Mouse (Mus musculus) embryonic facial prominence, embryonic 10.5 days (tissue): ENCODE measurements around the gene Pip4k2b. TPM values are rescaled to one million over a fixed set of nuclear protein-coding genes. Genes with fewer than 3 reads are reported as not detected.

Experiments
- DNase-seq: peaks from one replicate; pipeline ENCODE4 v3.0.0-alpha.2; 2017; ENCODE audit warnings: low spot score
- H3K27ac ChIP-seq: fragments of 300-500 bp; sonication (generic); replicated peaks from 2 replicates; pipeline ENCODE4 v1.5.1; 2016; ENCODE audit warnings: mild to moderate bottlenecking
- H3K27me3 ChIP-seq: fragments of 300-500 bp; sonication (generic); replicated peaks from 2 replicates; pipeline ENCODE4 v1.6.1; 2016; ENCODE audit warnings: low read depth, mild to moderate bottlenecking; ENCODE audit not compliant: poor library complexity, severe bottlenecking
- H3K36me3 ChIP-seq: fragments of 300-500 bp; sonication (generic); replicated peaks from 2 replicates; pipeline ENCODE4 v1.6.1; 2016; ENCODE audit warnings: mild to moderate bottlenecking, moderate library complexity
- H3K4me1 ChIP-seq: fragments of 300-500 bp; sonication (generic); 2 replicates; pipeline ENCODE4 v1.6.1; 2016
- H3K4me3 ChIP-seq: fragments of 300-500 bp; sonication (generic); 2 replicates; pipeline ENCODE4 v1.5.1; 2016; ENCODE audit warnings: mild to moderate bottlenecking, moderate library complexity
- H3K9me3 ChIP-seq: fragments of 300-500 bp; sonication (generic); 2 replicates; pipeline ENCODE4 v1.6.1; 2016; ENCODE audit warnings: mild to moderate bottlenecking
- WGBS: fragments of 180-500 bp; shearing (Covaris S2); methylation state at CpG from one replicate; pipeline ENCODE4 v1.1.7; 2016; 5-methylcytosine and 5-hydroxymethylcytosine counted together
- polyA plus RNA-seq: library from polyadenylated mRNA; unstranded; fragments of >200 nt; fragmentation: Nextera tagmentation; extraction: Ambion mirVana; gene quantifications from 2 replicates; pipeline ENCODE4 v1.2.1, GENCODE M21; 2016

Pip4k2b gene
- polyA plus RNA-seq, 1 experiment from 2014 or later, result 2.1 TPM

DNA sequence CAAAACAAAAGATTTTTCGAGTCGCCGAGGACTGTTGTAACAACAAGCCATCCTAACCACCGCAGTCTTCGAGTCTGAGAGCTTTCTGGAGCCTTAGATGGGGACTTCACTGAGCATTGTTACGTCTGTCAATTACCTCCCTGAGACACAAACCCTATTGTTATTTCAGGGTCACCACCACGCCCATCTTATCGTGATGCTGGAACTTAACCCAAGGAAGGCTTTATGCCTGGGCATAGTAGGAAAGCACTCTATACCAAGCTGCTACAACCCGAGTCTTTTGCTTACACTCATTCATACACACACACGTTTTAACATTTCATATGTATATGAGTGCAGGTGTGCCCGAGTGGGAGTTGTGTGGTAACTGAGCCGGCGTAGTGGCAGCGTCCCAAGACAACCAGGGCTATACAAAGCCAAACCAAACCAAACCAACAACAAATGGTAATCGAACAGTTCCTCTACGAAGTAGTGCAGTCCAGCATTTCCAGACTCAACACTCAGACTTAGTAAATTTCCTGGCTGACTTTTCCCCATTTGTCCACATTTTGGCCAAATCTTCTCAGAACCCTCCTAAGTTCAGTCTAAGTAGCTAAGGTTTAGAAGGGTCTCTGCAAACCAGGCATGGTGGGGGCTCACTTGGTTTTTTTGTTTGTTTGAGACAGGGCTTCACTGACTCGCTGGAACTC lies 31.4 kb upstream of the Pip4k2b start, which contains the start of gene 1700001P01Rik:
TSS of gene 1700001P01Rik (minus strand) at position 111 of the 689 bp plus-strand sequence.
- 47% methylated on average over 17 of the region's 17 CpGs for WGBS
- H3K27me3 ChIP-seq, result no peaks in the 10 kb centered on the region
- peak within 1 kb of the TSS; percentile 26; the same call in 1 of the 2 replicates for H3K27ac ChIP-seq
- H3K4me1 ChIP-seq, result peaks cover 24% of the 10 kb centered on the region
- H3K4me3 ChIP-seq, result peak within 1 kb of the TSS; percentile 14; the same call in 1 of the 2 replicates
- H3K9me3 ChIP-seq, result no peaks in the 10 kb centered on the region
- DNase-seq, result peak; percentile 12
- H3K36me3 ChIP-seq, result peaks cover 67% of the 10 kb centered on the region

DNA sequence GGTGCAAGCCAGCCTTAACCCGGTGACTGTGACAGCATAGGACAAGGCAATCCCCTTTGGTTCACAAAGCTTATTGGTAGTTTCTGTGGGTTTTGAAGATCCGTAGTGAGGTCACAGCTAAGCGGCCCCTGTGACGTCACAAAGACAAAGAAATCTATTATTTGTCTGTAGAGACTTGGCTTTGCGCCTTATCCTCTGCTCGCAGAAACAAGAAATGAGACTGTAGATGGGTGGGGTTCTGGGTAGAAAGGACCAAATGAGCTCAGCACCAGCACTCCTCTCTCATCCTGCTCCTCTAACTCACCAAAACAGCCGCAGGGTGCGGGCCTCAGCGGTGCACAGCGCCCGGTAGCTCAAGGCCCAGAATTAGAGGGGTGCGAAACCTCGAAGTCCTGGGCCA lies 30.7 kb upstream of the Pip4k2b start:
- H3K27me3 ChIP-seq, result no peaks in the 10 kb centered on the region
- H3K36me3 ChIP-seq, result peaks cover 59% of the 10 kb centered on the region
- 74% methylated on average over 13 of the region's 13 CpGs for WGBS
- H3K4me1 ChIP-seq, result peaks cover 16% of the 10 kb centered on the region
- no peaks in the 10 kb centered on the region for H3K9me3 ChIP-seq
- no peak for DNase-seq
- 0 out of 2 replicates have a peak overlapping the region, but pooled peaks have one; percentile 14 for H3K4me3 ChIP-seq
- H3K27ac ChIP-seq, result 0 out of 2 replicates have a peak overlapping the region, but pooled peaks have one; percentile 26

DNA sequence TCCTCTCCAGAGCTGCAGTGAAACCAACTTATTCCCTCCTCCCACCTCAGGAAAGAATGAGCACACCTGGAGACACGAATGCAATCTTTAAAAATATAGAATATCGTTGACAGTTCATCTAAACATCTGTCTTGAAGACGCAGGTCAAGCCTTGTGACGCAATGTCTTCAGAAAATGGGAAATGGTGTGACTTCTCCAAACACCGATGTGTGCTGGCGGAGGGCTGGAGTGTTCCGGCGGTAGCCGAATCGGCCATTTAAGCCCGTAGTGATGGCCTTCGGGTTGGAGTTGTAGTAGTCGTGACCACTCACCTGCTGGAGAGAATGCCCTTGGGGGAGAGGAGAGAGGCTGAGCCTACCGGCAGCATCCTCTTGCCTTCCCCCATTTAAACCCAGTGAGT lies 26.9 kb upstream of the Pip4k2b start:
- Histone ChIP-seq H3K4me3 (no peak overlapping the region), H3K4me1 (no peaks in the 10 kb centered on the region; the same call in 1 of the 2 replicates), H3K9me3 (no peaks in the 10 kb centered on the region), H3K27ac (no peak overlapping the region), H3K36me3 (peaks cover 22% of the 10 kb centered on the region), H3K27me3 (no peaks in the 10 kb centered on the region)
- WGBS, result 83% methylated on average over 14 of the region's 14 CpGs
- DNase-seq, result no peak

DNA sequence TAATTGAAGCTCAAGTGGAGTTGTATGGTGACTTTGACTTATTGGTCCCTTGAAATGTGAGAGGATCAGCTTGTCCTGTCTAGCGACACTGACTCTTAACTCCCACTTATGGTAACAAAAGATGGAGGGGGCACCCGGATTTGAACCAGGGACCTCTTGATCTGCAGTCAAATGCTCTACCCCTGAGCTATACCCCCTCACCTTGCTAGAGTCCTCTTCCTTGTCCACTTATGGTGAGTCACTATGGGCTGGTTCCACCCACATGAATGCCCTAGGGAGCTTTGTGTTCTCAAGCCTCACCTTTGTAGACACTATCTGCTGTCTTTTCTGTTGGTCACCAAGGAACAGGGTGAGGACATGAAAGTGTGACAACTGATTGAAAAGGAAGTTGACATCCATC lies 25.2 kb upstream of the Pip4k2b start:
- no peak for DNase-seq

DNA sequence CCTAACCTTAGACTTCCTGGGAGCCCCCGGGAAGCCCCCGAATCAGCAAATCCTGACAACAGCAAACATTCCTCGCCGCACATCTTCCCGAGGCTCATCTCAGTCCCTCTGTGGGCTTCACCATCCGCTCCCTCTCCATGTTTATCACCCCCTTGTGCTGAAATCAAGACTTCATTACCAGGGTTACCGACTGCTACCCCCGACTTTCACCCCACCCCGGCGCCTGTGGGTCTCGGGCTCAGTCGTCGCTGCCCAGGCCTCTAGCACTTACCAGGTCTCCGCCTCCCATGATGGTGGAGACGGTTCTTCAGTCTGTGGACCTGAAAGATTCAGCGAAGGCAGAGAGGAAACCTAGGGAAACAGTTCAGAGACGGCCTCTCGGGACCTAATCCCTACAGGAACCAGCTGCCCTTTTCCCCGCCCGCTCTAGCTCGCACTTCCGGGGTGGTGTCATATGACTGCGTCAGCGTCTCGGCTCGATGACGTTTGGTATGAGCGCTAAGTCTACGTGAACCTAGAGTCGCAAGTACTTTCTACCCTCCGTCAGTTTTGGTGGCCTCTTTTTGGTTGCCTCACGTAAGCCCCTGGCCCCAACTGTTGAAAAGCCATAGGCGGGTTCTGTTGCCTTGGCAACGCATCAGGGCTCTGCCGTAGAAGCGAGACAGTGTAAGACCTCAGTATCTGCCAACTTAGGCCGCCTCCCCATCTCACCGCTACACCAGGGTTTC lies 21.8 kb upstream of the Pip4k2b start, which contains the start of gene Cwc25:
TSS of gene Cwc25 (minus strand) at position 403 of the 728 bp plus-strand sequence.
- peak; percentile 93 for DNase-seq
- H3K4me1 ChIP-seq, result peaks cover 13% of the 10 kb centered on the region
- H3K27me3 ChIP-seq, result no peaks in the 10 kb centered on the region
- H3K36me3 ChIP-seq, result peaks cover 32% of the 10 kb centered on the region
- no peaks in the 10 kb centered on the region for H3K9me3 ChIP-seq
- peak within 1 kb of the TSS; percentile 85 for H3K27ac ChIP-seq
- peak within 1 kb of the TSS; percentile 77 for H3K4me3 ChIP-seq
- 1% methylated on average over 38 of the region's 38 CpGs for WGBS

More for the DNA sequence above, 25.2 kb upstream of the Pip4k2b start:
- H3K4me1 ChIP-seq, result peaks cover 13% of the 10 kb centered on the region
- H3K9me3 ChIP-seq, result no peaks in the 10 kb centered on the region
- H3K27me3 ChIP-seq, result no peaks in the 10 kb centered on the region
- H3K36me3 ChIP-seq, result peaks cover 4% of the 10 kb centered on the region; the same call in 1 of the 2 replicates
- no peak overlapping the region for H3K4me3 ChIP-seq
- WGBS, result 39% methylated on average over 2 of the region's 2 CpGs
- no peak overlapping the region for H3K27ac ChIP-seq

DNA sequence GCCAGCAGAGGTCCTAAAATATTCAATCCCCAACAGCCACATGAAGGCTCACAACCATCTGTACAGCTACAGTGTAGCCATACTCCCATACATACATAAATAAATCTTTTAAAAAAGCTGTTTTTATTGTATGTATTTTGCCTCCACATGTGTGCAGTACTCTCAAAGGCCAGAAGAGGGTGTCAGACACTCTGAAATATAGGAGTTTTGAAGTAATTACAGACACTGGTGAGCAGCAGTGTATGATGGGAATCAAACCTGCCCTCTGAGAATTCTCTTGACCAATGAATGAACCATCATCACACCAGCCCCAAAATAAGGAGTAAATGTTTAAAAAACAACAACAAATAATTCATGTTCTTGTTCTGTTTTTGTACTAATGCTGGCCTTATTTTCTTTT lies 17.1 kb upstream of the Pip4k2b start:
- Histone ChIP-seq H3K36me3 (peaks cover 78% of the 10 kb centered on the region), H3K4me3 (no peak overlapping the region), H3K27me3 (no peaks in the 10 kb centered on the region), H3K9me3 (no peaks in the 10 kb centered on the region), H3K27ac (no peak overlapping the region), H3K4me1 (peaks cover 13% of the 10 kb centered on the region)
- DNase-seq, result no peak

DNA sequence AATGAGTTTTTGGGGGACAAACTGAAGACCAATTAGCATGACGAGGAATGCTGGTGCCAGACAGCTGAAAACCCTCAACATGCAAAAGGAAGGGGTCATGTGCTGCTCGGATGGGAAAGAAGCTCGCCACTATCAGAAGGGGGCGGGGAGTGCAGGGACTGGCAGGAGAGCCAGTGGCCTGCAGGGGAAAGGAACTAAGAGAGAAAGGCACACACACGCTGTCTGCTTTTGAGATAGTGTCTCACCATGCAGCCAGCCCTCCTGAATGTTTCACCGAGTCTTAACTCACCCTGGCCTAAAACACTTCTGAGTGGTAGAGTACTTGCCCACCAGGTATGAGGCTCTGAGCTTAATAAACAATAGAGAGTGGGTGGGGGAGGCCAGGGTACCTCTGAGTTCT lies 14.4 kb upstream of the Pip4k2b start:
- Histone ChIP-seq H3K4me3 (no peak overlapping the region), H3K36me3 (peaks cover 98% of the 10 kb centered on the region)
- WGBS, result 89% methylated on average over 6 of the region's 6 CpGs

DNA sequence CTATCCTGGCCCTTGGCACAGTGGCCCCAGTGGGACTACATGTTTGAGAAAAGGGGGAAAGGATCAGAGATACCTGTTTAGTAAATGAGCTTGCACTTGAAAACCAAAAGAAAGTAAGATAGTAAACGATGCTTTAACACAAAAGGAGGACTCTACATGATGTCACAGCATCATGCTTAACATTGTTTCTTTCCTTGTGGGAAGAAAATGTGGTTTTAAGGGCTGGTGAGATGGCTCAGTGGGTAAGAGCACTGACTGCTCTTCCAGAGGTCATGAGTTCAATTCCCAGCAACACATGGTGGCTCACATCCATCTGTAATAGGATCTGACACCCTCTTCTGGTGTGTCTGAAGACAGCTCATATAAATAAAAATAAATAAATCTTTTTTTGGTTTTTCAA lies 13.6 kb upstream of the Pip4k2b start:
- peaks cover 98% of the 10 kb centered on the region for H3K36me3 ChIP-seq

More for the DNA sequence above, 14.4 kb upstream of the Pip4k2b start:
- no peaks in the 10 kb centered on the region for H3K27me3 ChIP-seq
- no peak for DNase-seq
- H3K27ac ChIP-seq, result no peak overlapping the region
- H3K9me3 ChIP-seq, result no peaks in the 10 kb centered on the region
- H3K4me1 ChIP-seq, result no peaks in the 10 kb centered on the region

DNA sequence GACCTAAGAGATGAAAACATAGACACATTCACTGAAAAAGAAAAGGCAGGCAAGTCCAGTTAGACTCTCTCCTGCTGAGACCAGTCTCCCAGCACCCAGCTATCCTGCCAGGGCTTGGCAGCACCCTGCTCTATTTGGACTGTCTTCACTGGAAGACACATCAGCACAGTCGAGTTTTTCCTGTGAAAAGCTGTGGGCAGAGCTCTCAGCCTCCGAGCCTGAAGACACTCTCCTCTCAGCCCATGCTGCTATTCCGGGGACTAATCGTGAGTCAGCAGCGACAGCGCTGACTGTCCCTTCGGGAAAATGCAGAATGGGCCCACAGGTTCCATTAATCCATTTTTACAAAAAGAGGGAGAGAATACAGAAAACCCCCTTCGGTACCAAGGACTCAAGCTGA lies 8.8 kb upstream of the Pip4k2b start:
- Histone ChIP-seq H3K4me1 (no peaks in the 10 kb centered on the region), H3K9me3 (peaks cover 7% of the 10 kb centered on the region; the same call in 1 of the 2 replicates), H3K27me3 (no peaks in the 10 kb centered on the region), H3K36me3 (peaks cover 97% of the 10 kb centered on the region), H3K4me3 (no peak overlapping the region), H3K27ac (no peak overlapping the region)
- no peak for DNase-seq
- 95% methylated on average over 8 of the region's 8 CpGs for WGBS

More for the DNA sequence above, 13.6 kb upstream of the Pip4k2b start:
- Histone ChIP-seq H3K4me3 (no peak overlapping the region), H3K4me1 (no peaks in the 10 kb centered on the region), H3K27me3 (no peaks in the 10 kb centered on the region), H3K9me3 (no peaks in the 10 kb centered on the region), H3K27ac (no peak overlapping the region)
- 97% methylated on average over 1 of the region's 1 CpGs for WGBS
- no peak for DNase-seq

DNA sequence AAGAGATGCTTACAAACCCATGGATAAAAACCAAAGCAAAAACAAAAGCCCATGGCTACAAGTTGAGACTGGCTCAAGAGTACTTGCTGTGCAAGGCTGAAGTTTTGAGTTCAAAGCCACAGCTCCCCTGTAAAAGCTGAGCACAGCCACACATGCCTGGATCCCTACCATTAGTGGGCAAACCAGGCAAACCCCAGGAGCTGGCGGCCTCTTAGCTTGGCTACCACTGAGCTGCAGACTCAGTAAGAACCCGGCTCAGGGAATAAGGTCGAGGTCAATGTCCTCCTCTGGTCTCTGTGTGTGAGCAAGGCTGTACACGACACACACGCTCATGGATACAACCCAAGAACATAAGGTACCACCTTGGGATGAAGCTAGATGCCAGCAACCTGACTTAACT lies 4.0 kb upstream of the Pip4k2b start:
- peaks cover 74% of the 10 kb centered on the region for H3K36me3 ChIP-seq
- no peak for DNase-seq
- H3K27me3 ChIP-seq, result no peaks in the 10 kb centered on the region

DNA sequence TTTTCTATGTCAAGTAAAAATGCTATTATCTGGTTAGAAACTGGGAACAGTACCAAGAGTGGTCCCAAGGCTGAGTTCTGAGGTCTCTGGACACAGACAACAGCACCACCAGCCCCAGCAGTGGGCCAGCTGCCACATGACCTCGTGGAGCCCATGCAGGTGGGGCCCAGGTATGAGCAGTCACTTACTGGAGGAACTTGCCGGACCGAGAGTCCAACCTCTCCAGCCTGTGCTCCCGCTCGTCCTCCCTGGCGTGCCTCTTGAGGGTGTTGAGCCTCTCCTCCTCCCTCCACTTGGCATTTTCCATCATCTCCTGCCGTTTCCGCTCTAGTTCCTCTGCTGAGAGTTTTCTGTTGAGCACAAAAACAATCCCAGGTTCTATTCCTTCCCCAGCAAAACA lies 3.3 kb upstream of the Pip4k2b start:
- H3K4me1 ChIP-seq, result peaks cover 21% of the 10 kb centered on the region
- H3K27ac ChIP-seq, result no peak overlapping the region
- DNase-seq, result no peak
- H3K4me3 ChIP-seq, result no peak overlapping the region
- 95% methylated on average over 8 of the region's 8 CpGs for WGBS
- peaks cover 67% of the 10 kb centered on the region for H3K36me3 ChIP-seq
- H3K9me3 ChIP-seq, result peaks cover 7% of the 10 kb centered on the region; the same call in 1 of the 2 replicates
- no peaks in the 10 kb centered on the region for H3K27me3 ChIP-seq

More for the DNA sequence above, 4.0 kb upstream of the Pip4k2b start:
- Histone ChIP-seq H3K9me3 (peaks cover 7% of the 10 kb centered on the region; the same call in 1 of the 2 replicates), H3K27ac (no peak overlapping the region), H3K4me3 (no peak overlapping the region), H3K4me1 (peaks cover 14% of the 10 kb centered on the region)
- WGBS, result 92% methylated on average over 5 of the region's 5 CpGs

DNA sequence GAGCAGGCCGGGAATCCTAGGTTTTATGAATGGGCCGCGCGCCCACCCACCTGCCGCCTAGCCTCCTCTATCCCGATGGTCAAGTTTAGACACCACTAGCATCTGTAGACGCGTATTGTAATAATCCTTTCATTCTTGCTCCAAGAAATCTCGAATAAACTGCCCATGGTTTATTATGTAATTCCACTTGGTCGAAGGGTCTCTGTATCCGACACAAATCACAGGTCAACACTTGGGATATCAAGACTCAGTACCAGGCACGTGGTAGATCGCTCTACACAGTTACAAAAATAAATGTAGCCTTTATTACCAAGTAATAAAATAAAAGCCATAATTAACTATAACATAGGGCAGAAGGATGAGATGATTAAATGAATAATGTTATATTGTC lies 822 bp upstream of the Pip4k2b start:
- Histone ChIP-seq H3K27ac (peak overlapping the region; percentile 99), H3K9me3 (no peaks in the 10 kb centered on the region), H3K27me3 (no peaks in the 10 kb centered on the region), H3K4me1 (peaks cover 33% of the 10 kb centered on the region), H3K4me3 (peak overlapping the region; percentile 90), H3K36me3 (peaks cover 43% of the 10 kb centered on the region)
- DNase-seq, result no peak
- WGBS, result 13% methylated on average over 13 of the region's 13 CpGs
